Mouse (Mus musculus) liver, adult 2 months (tissue): ENCODE data around the gene Ipo13. TPM values are rescaled to one million over a fixed set of nuclear protein-coding genes. Genes with fewer than 3 reads are reported as not detected.

Source experiments
- DNase-seq: peaks from one replicate; pipeline ENCODE4 v3.0.0-alpha.2; 2011; ENCODE audit warnings: low read depth, low spot score; ENCODE audit errors: extremely low read depth
- H3K27ac ChIP-seq: fragments of 200-500 bp; replicated peaks from 2 replicates; pipeline ENCODE4 v1.5.1; 2012; ENCODE audit warnings: low read depth, mild to moderate bottlenecking, control low read depth, inconsistent platforms, low read length; ENCODE audit not compliant: insufficient read depth
- H3K27me3 ChIP-seq: fragments of 200-500 bp; 2 replicates; pipeline ENCODE4 v1.6.1; 2012; ENCODE audit warnings: mild to moderate bottlenecking, moderate library complexity, low read length, inconsistent platforms; ENCODE audit not compliant: control insufficient read depth, insufficient read depth
- H3K36me3 ChIP-seq: fragments of 200-500 bp; 2 replicates; pipeline ENCODE4 v1.6.1; 2012; ENCODE audit warnings: low read length, inconsistent platforms; ENCODE audit not compliant: control insufficient read depth, insufficient read depth
- H3K4me1 ChIP-seq: fragments of 200-500 bp; 2 replicates; pipeline ENCODE4 v1.6.1; 2011; ENCODE audit warnings: low read length; ENCODE audit not compliant: control insufficient read depth, insufficient read depth
- H3K4me3 ChIP-seq: fragments of 200-500 bp; 2 replicates; pipeline ENCODE4 v1.5.1; 2011; ENCODE audit warnings: low read depth, mild to moderate bottlenecking, control low read depth, low read length, moderate library complexity; ENCODE audit not compliant: insufficient read depth
- H3K79me2 ChIP-seq: fragments of 200-500 bp; 2 replicates; pipeline ENCODE4 v1.6.1; 2012; ENCODE audit warnings: inconsistent platforms, mild to moderate bottlenecking, low read length, moderate library complexity; ENCODE audit not compliant: control insufficient read depth, insufficient read depth
- H3K9ac ChIP-seq: fragments of 200-500 bp; 2 replicates; pipeline ENCODE4 v1.6.1; 2012; ENCODE audit warnings: low read depth, mild to moderate bottlenecking, control low read depth, inconsistent platforms, low read length
- CTCF ChIP-seq: fragments of 200-500 bp; IDR thresholded peaks from 2 replicates; pipeline ENCODE4 v1.5.1; 2011; ENCODE audit warnings: low read depth, low read length, control low read depth
- POLR2A ChIP-seq: fragments of 200-500 bp; IDR thresholded peaks from 2 replicates; pipeline ENCODE4 v1.6.1; 2011; ENCODE audit warnings: low read length, control low read depth; ENCODE audit not compliant: insufficient read depth; ENCODE audit errors: extremely low read depth
- WGBS: fragments of 180-500 bp; shearing (Covaris S2); methylation state at CpG from one replicate; pipeline ENCODE4 v1.1.7; 2018; 5-methylcytosine and 5-hydroxymethylcytosine counted together
- polyA plus RNA-seq: library from polyadenylated mRNA; depleted of rRNA; stranded (reverse); fragments of >200 nt; gene quantifications from 2 replicates; pipeline ENCODE4 v1.2.3, GENCODE M21; 2012; rRNA removed
- total RNA-seq: library from RNA; depleted of rRNA; stranded (reverse); fragments of >200 nt; gene quantifications from 2 replicates; pipeline ENCODE4 v1.2.3, GENCODE M21; 2014; rRNA removed

The Ipo13 gene
- total RNA-seq (3.5 and 5.2 TPM in 2 replicates), polyA plus RNA-seq (16.1 and 23.5 TPM in 2 replicates)

DNA sequence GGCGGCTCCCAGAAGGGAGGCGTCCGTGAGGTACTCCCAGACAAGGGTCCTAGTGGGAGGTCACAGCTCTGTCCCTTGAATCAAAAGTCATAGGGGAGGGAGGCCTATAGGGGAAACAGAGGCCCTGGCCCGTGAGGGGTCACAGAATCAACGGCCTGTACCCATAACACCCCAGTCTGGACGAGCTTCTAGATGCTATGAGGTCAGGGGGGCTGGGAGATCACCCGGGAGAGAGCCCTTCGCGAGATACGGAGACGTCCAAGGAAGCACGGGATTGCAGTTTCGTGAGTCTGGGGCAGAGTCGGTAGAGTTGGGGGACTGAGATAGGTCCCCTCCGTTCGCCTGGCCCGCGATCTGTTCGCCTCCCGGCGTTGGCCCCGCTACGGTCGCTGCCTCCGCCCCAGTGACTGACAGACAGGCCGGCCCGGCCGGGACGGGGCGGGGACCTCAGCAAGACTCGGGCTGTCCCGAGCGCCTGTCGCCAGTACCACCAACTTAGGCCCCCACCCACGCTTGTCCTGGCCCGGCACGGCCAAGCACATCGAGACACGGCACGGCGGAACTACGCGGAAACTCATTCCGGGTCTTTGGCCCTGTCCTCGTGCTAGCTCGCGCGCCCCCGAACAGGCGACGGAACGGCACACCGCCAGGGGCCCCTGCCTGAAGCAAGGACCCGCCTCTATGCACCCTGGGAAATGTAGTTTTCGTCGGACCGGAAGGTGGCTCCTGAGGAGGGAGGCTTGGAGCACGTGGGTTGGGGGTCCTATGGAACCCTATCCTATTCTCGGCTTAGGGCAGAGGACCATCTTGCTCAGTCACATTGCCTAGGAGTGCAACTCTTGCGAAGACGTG lies at the start of gene Ipo13:
TSS of gene Ipo13 (minus strand) at position 409 of the 852 bp plus-strand sequence.
- no peaks in the 10 kb centered on the region for H3K27me3 ChIP-seq
- whole genome bisulfite sequencing, result under 1% methylated on average over 61 of the region's 61 CpGs
- H3K79me2 ChIP-seq, result peaks cover 11% of the 10 kb centered on the region
- peak within 1 kb of the TSS; percentile 94 for H3K9ac ChIP-seq
- H3K4me3 ChIP-seq, result peak within 1 kb of the TSS; percentile 89
- TF ChIP-seq CTCF (no peak), POLR2A (peak; percentile 56; the same call in 1 of the 2 replicates)
- peak within 1 kb of the TSS; percentile 87 for H3K27ac ChIP-seq
- DNase-seq, result peak; percentile 78
- peaks cover 10% of the 10 kb centered on the region for H3K4me1 ChIP-seq
- no peaks in the 10 kb centered on the region for H3K36me3 ChIP-seq

DNA sequence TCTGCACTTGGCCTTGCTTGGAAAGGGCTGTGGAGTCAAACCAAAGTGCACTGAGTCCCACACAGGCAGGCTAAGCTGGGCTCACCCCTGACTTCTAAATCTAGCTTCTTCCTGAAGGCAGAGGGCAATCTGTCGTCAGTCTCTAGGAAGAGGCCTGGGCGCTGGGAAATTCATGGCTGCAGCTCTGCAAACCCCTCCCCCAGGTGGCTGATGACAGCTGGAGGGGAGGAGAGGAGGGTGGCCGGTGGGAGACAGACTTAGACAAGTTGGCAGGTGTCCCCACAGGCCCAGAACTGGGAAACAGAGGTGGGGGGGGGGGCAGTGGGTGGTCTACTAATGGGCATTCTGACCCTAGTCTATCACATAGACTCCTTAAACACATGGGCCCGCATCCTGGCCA lies 42.7 kb upstream of the Ipo13 start:
- Histone ChIP-seq H3K27me3 (no peaks in the 10 kb centered on the region), H3K27ac (no peak overlapping the region), H3K79me2 (no peaks in the 10 kb centered on the region), H3K36me3 (peaks cover 22% of the 10 kb centered on the region; the same call in 1 of the 2 replicates), H3K9ac (no peak overlapping the region), H3K4me1 (no peaks in the 10 kb centered on the region), H3K4me3 (no peak overlapping the region)
- WGBS, result 97% methylated on average over 4 of the region's 4 CpGs
- no peak for DNase-seq
- TF ChIP-seq POLR2A (no peak), CTCF (no peak)

DNA sequence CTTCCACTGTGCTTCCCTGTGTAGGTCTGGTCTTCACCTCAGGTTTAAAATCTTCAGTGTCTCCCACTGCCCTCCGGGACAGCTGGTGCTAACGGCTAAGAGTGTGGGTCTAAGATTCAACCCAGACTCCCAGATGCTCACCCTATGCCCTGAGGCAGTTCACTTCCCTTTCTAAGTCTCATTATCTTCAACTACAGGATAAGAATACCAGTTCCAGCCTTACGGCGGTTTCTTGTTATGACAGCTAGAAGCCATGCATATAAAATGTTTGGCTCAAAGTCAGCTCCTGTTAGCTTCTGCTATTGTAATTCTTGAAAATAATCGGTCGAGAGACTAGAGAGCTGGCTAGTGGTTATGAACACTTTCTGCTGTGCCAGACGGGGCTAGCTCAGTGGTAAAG lies 32.7 kb upstream of the Ipo13 start:
- H3K27ac ChIP-seq, result no peak overlapping the region
- no peaks in the 10 kb centered on the region for H3K27me3 ChIP-seq
- DNase-seq, result no peak
- no peak for TF ChIP-seq POLR2A
- no peak for TF ChIP-seq CTCF
- H3K9ac ChIP-seq, result no peak overlapping the region
- H3K79me2 ChIP-seq, result no peaks in the 10 kb centered on the region; the same call in 1 of the 2 replicates
- no peak overlapping the region for H3K4me3 ChIP-seq
- 88% methylated on average over 7 of the region's 7 CpGs for WGBS
- no peaks in the 10 kb centered on the region for H3K4me1 ChIP-seq
- no peaks in the 10 kb centered on the region; the same call in 1 of the 2 replicates for H3K36me3 ChIP-seq

DNA sequence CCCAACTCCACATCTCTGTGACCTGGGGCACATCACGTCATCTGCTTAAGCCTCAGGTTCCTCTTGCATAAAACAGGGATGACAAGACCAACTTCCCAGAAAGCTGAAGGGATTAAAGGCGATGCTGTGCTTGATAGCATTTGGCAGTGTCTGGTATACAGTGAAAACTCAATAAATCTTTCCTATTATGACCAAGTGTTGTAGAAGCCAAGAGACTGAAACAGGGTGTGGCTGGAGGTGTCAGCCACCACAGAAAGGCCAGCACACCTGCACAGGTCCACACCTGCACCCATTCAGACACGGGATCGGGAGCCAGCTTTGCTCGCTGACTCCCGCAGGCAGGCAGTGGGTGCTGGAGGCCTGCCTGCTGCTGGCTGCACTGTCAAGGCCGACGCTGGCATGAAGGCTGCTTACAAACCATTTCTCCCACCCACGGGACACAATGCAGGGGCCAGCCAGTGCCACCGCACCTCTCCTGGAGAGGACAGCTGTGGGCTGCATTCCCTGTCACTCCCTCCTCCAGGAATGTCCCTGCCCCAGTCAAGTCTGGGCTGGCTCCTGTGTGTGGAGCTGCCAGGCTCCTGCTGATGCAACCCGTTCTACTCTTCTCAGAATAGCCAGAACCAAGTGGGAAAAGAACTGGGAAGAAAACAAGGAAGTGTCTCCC lies 32.0 kb upstream of the Ipo13 start:
- no peaks in the 10 kb centered on the region; the same call in 1 of the 2 replicates for H3K79me2 ChIP-seq
- no peaks in the 10 kb centered on the region for H3K27me3 ChIP-seq
- H3K4me1 ChIP-seq, result no peaks in the 10 kb centered on the region
- H3K4me3 ChIP-seq, result no peak overlapping the region
- 84% methylated on average over 11 of the region's 11 CpGs for WGBS
- H3K9ac ChIP-seq, result no peak overlapping the region
- DNase-seq, result no peak
- no peaks in the 10 kb centered on the region for H3K36me3 ChIP-seq
- TF ChIP-seq POLR2A, result no peak
- TF ChIP-seq CTCF, result no peak
- H3K27ac ChIP-seq, result no peak overlapping the region

DNA sequence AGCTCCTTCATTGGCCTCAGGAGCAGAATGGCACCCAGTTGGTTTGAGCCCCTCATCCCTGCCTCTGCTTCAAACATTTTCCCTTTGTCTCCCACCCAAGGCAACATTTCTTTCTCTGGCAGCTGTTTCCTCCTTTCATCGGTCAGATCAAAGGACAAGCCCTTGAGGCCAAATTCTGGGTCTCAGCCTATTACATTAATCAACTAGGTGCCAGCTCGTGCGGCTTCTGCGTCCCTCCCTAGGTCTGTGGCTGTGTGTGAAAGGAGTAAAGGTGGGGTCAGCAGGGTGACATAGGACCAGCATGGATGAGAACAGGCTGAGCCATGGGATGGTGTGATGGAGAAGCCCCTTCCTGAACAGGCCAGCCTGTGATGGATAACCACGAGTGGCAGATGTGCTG lies 28.5 kb upstream of the Ipo13 start:
- no peaks in the 10 kb centered on the region for H3K4me1 ChIP-seq
- no peak overlapping the region for H3K9ac ChIP-seq
- no peaks in the 10 kb centered on the region; the same call in 1 of the 2 replicates for H3K79me2 ChIP-seq
- 90% methylated on average over 5 of the region's 5 CpGs for WGBS
- H3K36me3 ChIP-seq, result peaks cover 7% of the 10 kb centered on the region; the same call in 1 of the 2 replicates
- no peaks in the 10 kb centered on the region for H3K27me3 ChIP-seq
- TF ChIP-seq POLR2A (no peak), CTCF (no peak)
- H3K4me3 ChIP-seq, result no peak overlapping the region
- no peak for DNase-seq
- H3K27ac ChIP-seq, result no peak overlapping the region
